Mouse (Mus musculus) brain, embryonic 14.5 days (tissue): ENCODE results near the gene Gpr62.

Experiments used
- CTCF ChIP-seq: fragments of 200-500 bp; IDR thresholded peaks from 2 replicates; pipeline ENCODE4 v1.5.1; 2012; ENCODE audit warnings: inconsistent platforms, mild to moderate bottlenecking, moderate library complexity, borderline replicate concordance; ENCODE audit not compliant: insufficient read depth, insufficient read length; ENCODE audit errors: extremely low read depth
- POLR2A ChIP-seq: fragments of 200-500 bp; IDR thresholded peaks from 2 replicates; pipeline ENCODE4 v1.6.1; 2012; ENCODE audit warnings: mild to moderate bottlenecking, inconsistent platforms, borderline replicate concordance; ENCODE audit not compliant: poor library complexity, insufficient read depth, insufficient read length, severe bottlenecking; ENCODE audit errors: extremely low read depth

GRCm38 (mm10) chr9:106436566-106436965 is 29.2 kb downstream of the Gpr62 start:
- TF ChIP-seq POLR2A, result no peak
- no peak for TF ChIP-seq CTCF
